Mouse (Mus musculus) embryonic facial prominence, embryonic 11.5 days (tissue): Measurements from ENCODE around the gene Ube2e3. TPM values are rescaled to one million over a fixed set of nuclear protein-coding genes. Genes with fewer than 3 reads are reported as not detected.

ENCODE experiments used
- ATAC-seq: fragments of 200-750 bp; cut with Nextera tagmentation; replicated peaks from 2 replicates; pipeline ENCODE4 v1.8.0; 2017; ENCODE audit warnings: low read depth; ENCODE audit not compliant: insufficient number of reproducible peaks, low FRiP score, low TSS enrichment
- DNase-seq: peaks from one replicate; pipeline ENCODE4 v3.0.0-alpha.2; 2015; ENCODE audit warnings: low spot score
- H3K27ac ChIP-seq: fragments of 300-500 bp; sonication (generic); replicated peaks from 2 replicates; pipeline ENCODE4 v1.5.1; 2014; ENCODE audit warnings: mild to moderate bottlenecking, low read depth, low read length, control low read depth
- H3K27me3 ChIP-seq: fragments of 300-500 bp; sonication (generic); 2 replicates; pipeline ENCODE4 v1.6.1; 2014; ENCODE audit warnings: mild to moderate bottlenecking, low read length, moderate library complexity, mixed read lengths; ENCODE audit not compliant: control insufficient read depth, insufficient read depth
- H3K36me3 ChIP-seq: fragments of 300-500 bp; sonication (generic); replicated peaks from 2 replicates; pipeline ENCODE4 v1.6.1; 2014; ENCODE audit warnings: low read depth, mild to moderate bottlenecking, low read length, moderate library complexity, mixed read lengths; ENCODE audit not compliant: control insufficient read depth, insufficient read depth
- H3K4me1 ChIP-seq: fragments of 300-500 bp; sonication (generic); 2 replicates; pipeline ENCODE4 v1.6.1; 2014; ENCODE audit warnings: low read length, mixed read lengths; ENCODE audit not compliant: control insufficient read depth, insufficient read depth
- H3K4me2 ChIP-seq: fragments of 300-500 bp; sonication (generic); 2 replicates; pipeline ENCODE4 v1.6.1; 2014; ENCODE audit warnings: low read depth, mild to moderate bottlenecking, control low read depth, low read length, moderate library complexity
- H3K4me3 ChIP-seq: fragments of 300-500 bp; sonication (generic); 2 replicates; pipeline ENCODE4 v1.5.1; 2014; ENCODE audit warnings: low read depth, low read length, control low read depth
- H3K9ac ChIP-seq: fragments of 300-500 bp; sonication (generic); replicated peaks from 2 replicates; pipeline ENCODE4 v1.6.1; 2014; ENCODE audit warnings: mild to moderate bottlenecking, control low read depth, low read length
- H3K9me3 ChIP-seq: fragments of 300-500 bp; sonication (generic); replicated peaks from 2 replicates; pipeline ENCODE4 v1.6.1; 2016; ENCODE audit warnings: mild to moderate bottlenecking, low read length, inconsistent platforms, mixed read lengths; ENCODE audit not compliant: control insufficient read depth
- WGBS: fragments of 180-500 bp; shearing (Covaris S2); extraction: QIAGEN DNeasy Blood & Tissue Kit; methylation state at CpG from one replicate; pipeline ENCODE4 v1.1.7; 2014; 5-methylcytosine and 5-hydroxymethylcytosine counted together
- polyA plus RNA-seq: library from polyadenylated mRNA; unstranded; fragments of >200 nt; fragmentation: Nextera tagmentation; extraction: Ambion mirVana; gene quantifications from 2 replicates; pipeline ENCODE4 v1.2.1, GENCODE M21; 2014

Ube2e3 gene
- polyA plus RNA-seq, 1 experiment from 2014 or later, result 251 TPM

DNA sequence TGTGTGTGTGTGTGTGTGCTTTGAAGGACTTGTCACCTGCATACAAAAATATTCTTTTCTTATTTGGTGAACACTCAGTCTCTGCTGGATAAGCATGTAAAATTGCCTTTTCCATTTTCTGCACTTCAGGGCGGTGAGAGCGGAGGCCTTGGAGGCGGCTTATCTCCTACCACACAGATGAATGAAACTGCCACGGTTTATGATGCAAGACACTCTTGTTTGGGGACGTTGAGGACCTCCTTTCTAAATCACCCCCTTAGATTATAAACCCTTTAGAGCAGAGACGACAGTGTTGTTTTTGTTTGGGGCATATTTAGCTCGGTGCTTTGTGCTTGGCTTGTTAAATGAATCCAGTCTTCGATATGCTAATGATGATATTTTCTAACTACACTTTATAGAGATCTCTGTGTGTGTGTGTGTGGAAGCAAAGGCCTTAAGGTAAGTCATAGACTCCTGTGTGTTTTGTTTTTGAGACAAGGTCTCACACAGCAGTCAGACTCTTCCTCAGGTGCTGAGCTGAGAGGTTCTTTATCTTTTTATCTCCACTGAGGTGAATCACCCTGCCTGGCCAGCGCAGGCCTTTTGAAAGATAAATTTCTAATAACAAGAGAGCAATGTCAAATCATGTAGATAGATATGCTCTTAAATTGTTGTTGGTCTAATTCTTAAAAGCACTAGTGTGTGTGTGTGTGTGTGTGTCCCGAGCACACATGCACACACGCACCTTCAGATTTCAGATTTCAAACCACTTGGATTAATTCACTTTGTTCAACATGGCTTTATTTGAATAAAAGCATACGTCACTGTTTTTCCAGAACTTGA lies 8.4 kb upstream of the Ube2e3 start:
- WGBS, result 84% methylated on average over 12 of the region's 12 CpGs
- no peaks in the 10 kb centered on the region for H3K36me3 ChIP-seq
- ATAC-seq, result no peak

DNA sequence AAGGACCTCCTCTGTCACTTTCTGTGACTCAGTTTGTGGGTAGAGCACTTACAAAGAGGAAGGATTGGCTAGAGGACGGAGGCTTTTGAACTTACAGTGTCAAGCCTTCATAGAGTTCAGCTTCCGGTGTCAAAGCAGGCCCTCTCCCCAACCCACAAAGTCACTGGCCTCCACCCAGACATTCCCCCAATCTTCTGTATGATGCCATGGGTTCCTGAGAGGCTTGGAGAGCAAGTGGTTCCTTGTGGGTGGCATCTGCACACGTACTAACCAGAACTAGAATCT lies 7.9 kb upstream of the Ube2e3 start:
- WGBS, result 75% methylated on average over 3 of the region's 3 CpGs

More for the DNA sequence above, 8.4 kb upstream of the Ube2e3 start:
- no peak overlapping the region for H3K4me2 ChIP-seq
- H3K9ac ChIP-seq, result no peak overlapping the region
- H3K27me3 ChIP-seq, result no peaks in the 10 kb centered on the region
- DNase-seq, result no peak
- no peaks in the 10 kb centered on the region for H3K4me1 ChIP-seq
- no peak overlapping the region for H3K27ac ChIP-seq
- no peaks in the 10 kb centered on the region for H3K9me3 ChIP-seq
- no peak overlapping the region for H3K4me3 ChIP-seq

DNA sequence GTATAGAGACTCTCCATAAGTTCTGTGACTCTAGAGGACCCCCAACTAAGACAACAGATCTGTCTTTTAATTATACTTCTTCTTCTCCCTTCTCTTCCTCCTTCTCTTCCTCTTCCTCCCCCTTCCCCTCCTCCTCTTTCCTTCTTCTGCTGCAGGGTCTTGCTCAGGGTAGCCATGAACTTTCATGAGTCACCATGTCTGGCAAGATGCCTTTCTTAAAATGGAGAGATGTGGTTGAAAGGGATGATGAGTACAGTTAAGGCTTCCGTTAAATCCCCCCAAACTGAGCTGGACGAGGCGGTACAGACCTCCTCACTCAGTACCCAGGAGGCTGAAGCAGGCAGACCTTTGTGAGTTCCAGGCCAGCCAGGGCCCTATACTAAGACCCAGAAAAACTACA lies 3.8 kb upstream of the Ube2e3 start:
- Histone ChIP-seq H3K27me3 (no peaks in the 10 kb centered on the region), H3K36me3 (no peaks in the 10 kb centered on the region), H3K4me3 (no peak overlapping the region), H3K27ac (no peak overlapping the region), H3K9ac (no peak overlapping the region), H3K9me3 (no peaks in the 10 kb centered on the region), H3K4me2 (no peak overlapping the region), H3K4me1 (no peaks in the 10 kb centered on the region)
- no peak for DNase-seq
- WGBS, result 94% methylated on average over 3 of the region's 3 CpGs
- no peak for ATAC-seq

More for the DNA sequence above, 7.9 kb upstream of the Ube2e3 start:
- DNase-seq, result no peak
- Histone ChIP-seq H3K27me3 (no peaks in the 10 kb centered on the region), H3K9me3 (no peaks in the 10 kb centered on the region), H3K36me3 (no peaks in the 10 kb centered on the region), H3K4me1 (no peaks in the 10 kb centered on the region), H3K4me2 (no peak overlapping the region), H3K9ac (no peak overlapping the region), H3K27ac (no peak overlapping the region), H3K4me3 (no peak overlapping the region)
- ATAC-seq, result no peak

DNA sequence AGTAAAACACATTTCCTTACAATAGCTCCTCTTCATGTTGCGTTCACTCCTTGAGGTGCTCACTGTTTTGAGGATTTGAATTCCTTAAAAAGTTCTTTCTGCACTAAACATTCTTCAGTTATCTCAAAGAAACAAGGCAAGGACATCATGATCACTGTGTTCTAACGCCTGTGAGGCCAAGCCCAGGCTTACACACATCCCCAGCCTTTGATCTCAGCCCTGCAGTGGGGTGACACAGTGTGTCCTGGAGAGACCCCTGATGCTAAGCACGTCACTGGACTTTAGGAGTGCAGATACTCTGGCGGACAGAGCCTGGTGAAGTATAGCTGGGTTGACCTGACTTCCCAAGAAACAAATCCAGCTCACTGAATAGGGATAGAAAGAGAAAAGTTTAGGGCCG lies 3.1 kb upstream of the Ube2e3 start:
- no peak overlapping the region for H3K4me3 ChIP-seq
- ATAC-seq, result no peak

DNA sequence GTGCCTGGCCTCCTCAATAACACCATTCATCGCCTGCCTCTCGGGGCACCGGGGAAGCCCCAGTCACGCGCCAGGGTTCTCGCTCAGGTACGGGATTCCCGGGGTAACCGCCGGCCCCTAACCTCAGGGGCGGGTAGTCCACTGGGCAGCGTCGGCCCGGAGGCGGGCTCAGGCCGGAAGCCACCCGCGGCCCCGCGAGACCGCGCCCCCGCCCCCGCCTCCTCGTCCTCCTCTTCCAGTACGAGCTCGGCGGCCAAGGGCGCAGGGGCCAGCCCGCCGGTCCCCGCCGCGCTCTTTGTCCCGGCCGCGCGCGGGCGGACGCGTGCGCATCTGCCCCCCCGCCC lies 559 bp downstream of the Ube2e3 start:
- H3K4me2 ChIP-seq, result peak overlapping the region; percentile 45
- H3K27ac ChIP-seq, result peak overlapping the region; percentile 97
- H3K9me3 ChIP-seq, result no peaks in the 10 kb centered on the region
- no peaks in the 10 kb centered on the region for H3K36me3 ChIP-seq
- peak; percentile 86 for ATAC-seq
- peak overlapping the region; percentile 99 for H3K9ac ChIP-seq
- no peaks in the 10 kb centered on the region for H3K4me1 ChIP-seq
- WGBS, result under 1% methylated on average over 28 of the region's 44 CpGs
- peak overlapping the region; percentile 82 for H3K4me3 ChIP-seq
- peak; percentile 90 for DNase-seq
- H3K27me3 ChIP-seq, result no peaks in the 10 kb centered on the region

More for the DNA sequence above, 3.1 kb upstream of the Ube2e3 start:
- H3K27ac ChIP-seq, result no peak overlapping the region
- no peak for DNase-seq
- WGBS, result 75% methylated on average over 5 of the region's 5 CpGs
- H3K9ac ChIP-seq, result no peak overlapping the region
- H3K36me3 ChIP-seq, result no peaks in the 10 kb centered on the region
- no peaks in the 10 kb centered on the region for H3K9me3 ChIP-seq
- H3K4me2 ChIP-seq, result no peak overlapping the region
- H3K27me3 ChIP-seq, result no peaks in the 10 kb centered on the region
- no peaks in the 10 kb centered on the region for H3K4me1 ChIP-seq

DNA sequence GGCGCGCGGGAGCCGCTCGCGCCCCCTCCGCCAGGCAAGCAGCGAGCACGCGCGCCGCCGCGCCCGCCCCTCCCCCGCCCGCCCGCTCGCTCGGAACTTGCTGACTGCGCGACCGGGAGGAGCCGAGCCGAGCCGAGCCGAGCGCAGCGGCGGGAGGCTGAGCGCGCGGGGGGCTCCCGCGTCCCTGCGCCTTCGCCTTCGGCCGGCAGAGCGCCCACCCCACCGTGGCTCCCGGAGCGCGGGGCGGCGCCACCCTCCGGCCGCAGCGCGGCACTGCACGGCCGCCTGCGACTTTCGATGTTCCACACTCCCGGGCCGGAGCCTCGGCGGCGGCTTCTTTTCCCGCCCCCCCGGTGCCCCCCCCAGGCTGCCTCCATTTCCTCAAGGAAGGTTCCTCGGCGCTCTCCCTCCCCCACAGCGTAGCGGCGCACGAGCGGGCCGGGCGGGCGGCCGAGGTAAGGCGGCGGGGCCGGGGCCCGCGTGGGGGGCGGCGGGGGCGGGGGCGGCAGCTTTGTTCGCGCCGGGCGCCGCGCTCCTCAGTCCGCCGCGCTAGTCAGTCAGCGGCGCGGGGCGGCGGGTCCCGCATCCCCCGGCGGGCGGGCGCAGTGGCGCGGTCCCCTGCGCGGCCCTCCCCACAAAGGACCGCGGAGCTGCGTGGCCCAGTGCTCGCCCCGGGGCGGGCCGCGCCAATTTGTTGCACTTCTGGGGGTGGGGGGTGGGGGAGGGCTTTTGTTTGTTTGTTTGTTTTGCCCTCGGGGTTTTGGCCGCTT lies 1.2 kb downstream of the Ube2e3 start:
- Histone ChIP-seq H3K9ac (peak overlapping the region; percentile 99), H3K27ac (peak overlapping the region; percentile 97), H3K4me3 (peak overlapping the region; percentile 82), H3K4me2 (peak overlapping the region; percentile 72), H3K27me3 (no peaks in the 10 kb centered on the region), H3K9me3 (no peaks in the 10 kb centered on the region), H3K36me3 (no peaks in the 10 kb centered on the region), H3K4me1 (no peaks in the 10 kb centered on the region)
- ATAC-seq (peak; percentile 95), DNase-seq (peak; percentile 92)
- under 1% methylated on average over 25 of the region's 114 CpGs for WGBS

DNA sequence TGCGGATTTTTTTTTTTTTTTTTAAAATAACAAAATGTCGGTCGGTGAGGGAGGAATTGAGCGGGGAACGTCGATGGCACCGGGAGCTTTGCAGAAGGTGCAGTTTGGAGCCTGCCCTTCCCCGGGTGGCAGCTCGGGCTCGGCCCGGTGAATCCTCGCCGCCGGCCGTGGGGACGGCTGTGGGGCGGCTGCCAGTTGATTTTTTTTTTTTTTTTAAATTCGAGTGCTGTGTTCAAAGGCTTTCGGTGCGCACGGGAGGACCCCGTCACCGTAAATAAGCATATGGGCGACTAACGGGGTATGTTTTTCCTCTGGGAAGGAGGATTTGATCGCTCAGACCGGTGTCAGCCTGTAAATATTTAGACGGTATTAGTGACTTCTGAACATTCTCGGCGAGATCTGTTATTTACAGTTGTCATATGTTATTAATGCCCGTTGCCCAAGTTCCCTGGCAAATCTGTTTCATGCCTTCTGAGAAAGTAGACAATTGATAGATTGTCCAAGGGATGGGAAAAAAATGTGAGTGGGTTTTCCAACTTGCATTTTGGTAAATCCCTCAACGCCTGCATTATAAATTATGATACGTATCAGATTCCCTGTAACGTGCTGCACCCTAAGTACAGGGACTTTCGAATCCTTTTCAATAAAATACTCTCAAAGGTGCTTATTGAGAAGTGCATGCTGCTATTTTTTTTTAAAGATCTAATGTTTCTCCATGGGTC lies 2.0 kb downstream of the Ube2e3 start:
- DNase-seq (peak; percentile 39), ATAC-seq (no peak)
- no peaks in the 10 kb centered on the region for H3K4me1 ChIP-seq
- no peaks in the 10 kb centered on the region for H3K27me3 ChIP-seq
- peak overlapping the region; percentile 97 for H3K27ac ChIP-seq
- WGBS, result 2% methylated on average over 35 of the region's 35 CpGs
- H3K36me3 ChIP-seq, result no peaks in the 10 kb centered on the region
- no peaks in the 10 kb centered on the region for H3K9me3 ChIP-seq
- H3K9ac ChIP-seq, result peak overlapping the region; percentile 99
- H3K4me2 ChIP-seq, result peak overlapping the region; percentile 72
- peak overlapping the region; percentile 82 for H3K4me3 ChIP-seq
